Mouse (Mus musculus): ENCODE measurements at regions not wholly inside any gene's neighbourhood (a gene's known extent, or its start where the extent isn't known, plus 50 kb on each side); places are given as distances from the start of the nearest gene placed in this dataset.

DNA sequence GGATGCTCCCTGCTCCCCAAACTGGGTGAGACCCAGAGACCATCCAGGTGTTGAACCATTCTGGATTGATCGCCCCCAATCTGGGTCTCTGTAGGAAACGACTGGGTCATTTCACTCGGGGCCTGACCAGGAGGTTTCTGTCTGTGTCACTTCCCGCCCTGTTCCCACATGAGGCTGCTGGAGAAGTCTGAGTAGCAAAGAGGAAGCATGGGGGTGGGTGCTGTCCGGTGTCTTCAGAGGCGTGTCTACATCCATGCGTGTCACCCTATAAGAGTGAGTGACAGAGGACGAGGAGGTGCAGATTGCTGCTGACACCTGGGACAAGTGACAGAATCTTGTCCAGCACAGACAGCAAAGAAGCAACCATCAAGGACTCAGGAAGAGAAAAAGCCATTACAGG lies 164.7 kb downstream of the Sh3bp4 start:
- TF ChIP-seq CTCF (IDR thresholded peaks at IDR 0.05; ENCODE audit: low read depth) (no peak), EP300 (IDR thresholded peaks at IDR 0.05; ENCODE audit: low read depth) (no peak)
